ENCODE assay signal across 8 mouse cellular contexts in the genomic region with DNA sequence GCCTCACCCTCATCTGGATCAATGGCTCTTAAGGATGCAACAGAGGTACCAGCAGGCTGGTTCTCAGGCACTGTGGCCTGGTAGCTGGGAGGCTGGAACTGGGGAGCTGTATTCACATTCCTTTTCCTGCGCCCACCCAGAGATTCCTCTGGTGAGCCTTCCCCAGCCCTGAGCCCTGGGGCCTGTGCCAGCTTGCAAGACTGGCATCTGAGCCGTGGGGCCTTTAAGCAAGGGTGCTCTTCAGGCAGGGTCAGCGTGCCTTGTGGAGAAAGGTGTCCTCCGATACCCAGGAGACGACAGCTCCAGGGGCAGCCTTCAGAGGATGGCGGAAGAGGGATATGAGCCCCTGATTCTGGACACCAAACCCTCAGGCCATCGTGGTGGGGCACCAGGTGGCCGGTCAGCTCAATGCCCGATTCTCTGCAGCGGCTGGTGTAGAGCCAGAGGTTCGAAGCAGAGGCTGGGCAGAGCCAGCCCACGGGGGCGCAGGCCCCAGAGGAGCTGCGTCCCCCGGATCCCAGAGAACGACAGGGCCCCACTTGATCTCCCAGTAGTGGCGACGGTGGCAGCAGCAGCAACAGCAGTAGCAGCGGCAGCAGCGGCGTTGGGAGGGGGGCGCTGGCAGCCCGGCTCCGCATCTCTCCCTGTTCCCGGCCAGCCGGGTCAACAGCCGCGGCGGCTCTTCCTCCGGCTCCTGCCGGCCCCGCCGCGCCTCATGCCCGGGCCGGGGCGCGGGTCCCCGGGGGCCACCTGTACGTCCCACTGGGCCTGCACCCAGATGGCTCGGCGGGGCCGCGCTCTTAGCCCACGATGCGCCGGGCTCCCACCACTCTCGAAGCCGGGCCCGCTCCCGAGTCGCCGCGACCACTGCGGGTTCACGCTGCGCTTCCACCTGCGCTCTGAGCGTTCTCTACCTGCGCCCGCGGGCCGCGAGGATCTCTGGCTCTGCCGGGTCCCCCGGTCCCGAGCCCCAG. TPM values are rescaled to one million over a fixed set of nuclear protein-coding genes. Genes with fewer than 3 reads are reported as not detected.
DNase-seq lines count a peak whose midpoint lies in the region; ATAC-seq and TF ChIP-seq lines count a peak whose summit lies in the region.

A gene (minus strand): TSS at position 696 of the 974 bp plus-strand sequence.

- H3K27ac ChIP-seq in liver, adult 2 months (replicated peaks; ENCODE audit: insufficient read depth, low read depth, low read length): no peak within 1 kb of the TSS
- peak within 1 kb of the TSS; percentile 94 for H3K27ac ChIP-seq in forebrain, embryonic 12.5 days
- 0 out of 2 replicates have a peak within 1 kb of the TSS, but pooled peaks have one; percentile 23 for H3K27ac ChIP-seq in intestine, postnatal 0 days (ENCODE audit: low read depth, low read length)
- H3K27ac ChIP-seq in liver, embryonic 16.5 days (ENCODE audit: low read length): no peak within 1 kb of the TSS

- H3K27me3 ChIP-seq in liver, adult 2 months (ENCODE audit: control insufficient read depth, insufficient read depth, low read length): peaks cover 4% of the 10 kb centered on the region; the same call in 1 of the 2 replicates
- peaks cover 14% of the 10 kb centered on the region for H3K27me3 ChIP-seq in forebrain, embryonic 12.5 days
- H3K27me3 ChIP-seq in intestine, postnatal 0 days (replicated peaks; ENCODE audit: control insufficient read depth, insufficient read depth, low read length): no peaks in the 10 kb centered on the region; the same call in 1 of the 2 replicates
- peaks cover 27% of the 10 kb centered on the region for H3K27me3 ChIP-seq in liver, embryonic 16.5 days (ENCODE audit: control insufficient read depth, insufficient read depth, low read depth, low read length)

- H3K36me3 ChIP-seq in liver, adult 2 months (ENCODE audit: control insufficient read depth, insufficient read depth, low read length): no peaks in the 10 kb centered on the region
- peaks cover 29% of the 10 kb centered on the region for H3K36me3 ChIP-seq in forebrain, embryonic 12.5 days (replicated peaks)
- no peaks in the 10 kb centered on the region for H3K36me3 ChIP-seq in intestine, postnatal 0 days (ENCODE audit: control insufficient read depth, insufficient read depth)
- H3K36me3 ChIP-seq in liver, embryonic 16.5 days (ENCODE audit: control insufficient read depth, insufficient read depth): no peaks in the 10 kb centered on the region

- H3K4me1 ChIP-seq in liver, adult 2 months (ENCODE audit: control insufficient read depth, insufficient read depth, low read length): no peaks in the 10 kb centered on the region
- H3K4me1 ChIP-seq in forebrain, embryonic 12.5 days: peaks cover 49% of the 10 kb centered on the region
- peaks cover 7% of the 10 kb centered on the region; the same call in 1 of the 2 replicates for H3K4me1 ChIP-seq in intestine, postnatal 0 days (replicated peaks; ENCODE audit: control insufficient read depth, insufficient read depth, low read length)
- peaks cover 5% of the 10 kb centered on the region for H3K4me1 ChIP-seq in liver, embryonic 16.5 days (ENCODE audit: control insufficient read depth, low read depth, low read length)

- TF ChIP-seq CTCF in liver, adult 2 months (IDR thresholded peaks at IDR 0.05; ENCODE audit: low read depth, low read length): no peak
- TF ChIP-seq CTCF in intestine, postnatal 0 days (IDR thresholded peaks at IDR 0.05; ENCODE audit: low read depth): no peak

- H3K79me2 ChIP-seq in liver, adult 2 months (ENCODE audit: control insufficient read depth, insufficient read depth, low read length): no peaks in the 10 kb centered on the region

- 12% methylated on average over 66 of the region's 67 CpGs for WGBS in liver, adult 2 months
- WGBS in forebrain, embryonic 12.5 days: 4% methylated on average over 65 of the region's 67 CpGs
- WGBS in intestine, postnatal 0 days: 13% methylated on average over 47 of the region's 67 CpGs
- WGBS in liver, embryonic 16.5 days (ENCODE audit: insufficient replicate concordance): 8% methylated on average over 67 of the region's 67 CpGs

- DNase-seq in liver, adult 2 months (ENCODE audit: extremely low read depth, low read depth, low spot score): no peak
- no peak for DNase-seq in liver
- peak; percentile 44 to 66 for DNase-seq in adrenal gland, postnatal 36 days
- peak; percentile 61 for DNase-seq in right cerebral cortex, postnatal 4 days
- DNase-seq in gastrocnemius, adult 8-10 months (ENCODE audit: low spot score in 2 of 2): no peak

- peak; percentile 44 for ATAC-seq in forebrain, embryonic 12.5 days (ENCODE audit: low FRiP score)
- ATAC-seq in intestine, postnatal 0 days: peak; percentile 34
- no peak; the same call in 1 of the 2 replicates for ATAC-seq in liver, embryonic 16.5 days (ENCODE audit: low read depth)

- H3K9me3 ChIP-seq in forebrain, embryonic 12.5 days: peaks cover 24% of the 10 kb centered on the region
- H3K9me3 ChIP-seq in intestine, postnatal 0 days (ENCODE audit: control insufficient read depth): no peaks in the 10 kb centered on the region
- H3K9me3 ChIP-seq in liver, embryonic 16.5 days (replicated peaks; ENCODE audit: control insufficient read depth, low read length): peaks cover 8% of the 10 kb centered on the region; the same call in 1 of the 2 replicates

- peak within 1 kb of the TSS; percentile 62 for H3K4me3 ChIP-seq in liver, adult 2 months (ENCODE audit: insufficient read depth, low read depth, low read length)
- H3K4me3 ChIP-seq in forebrain, embryonic 12.5 days (replicated peaks): peak within 1 kb of the TSS; percentile 96
- peak within 1 kb of the TSS; percentile 53 for H3K4me3 ChIP-seq in intestine, postnatal 0 days (ENCODE audit: low read depth, low read length)
- H3K4me3 ChIP-seq in liver, embryonic 16.5 days (ENCODE audit: low read depth, low read length): peak within 1 kb of the TSS; percentile 62

- no peak for TF ChIP-seq POLR2A in liver, adult 2 months (IDR thresholded peaks at IDR 0.05; ENCODE audit: extremely low read depth, insufficient read depth, low read length)

- peak within 1 kb of the TSS; percentile 75 for H3K9ac ChIP-seq in liver, adult 2 months (ENCODE audit: low read depth, low read length)
- peak within 1 kb of the TSS; percentile 97 for H3K9ac ChIP-seq in forebrain, embryonic 12.5 days
- H3K9ac ChIP-seq in intestine, postnatal 0 days (ENCODE audit: low read depth, low read length): peak within 1 kb of the TSS; percentile 48
- H3K9ac ChIP-seq in liver, embryonic 16.5 days (ENCODE audit: low read depth, low read length): peak within 1 kb of the TSS; percentile 58

- peak within 1 kb of the TSS; percentile 93 for H3K4me2 ChIP-seq in forebrain, embryonic 12.5 days
- H3K4me2 ChIP-seq in intestine, postnatal 0 days (replicated peaks; ENCODE audit: low read depth): peak within 1 kb of the TSS; percentile 100
- H3K4me2 ChIP-seq in liver, embryonic 16.5 days (ENCODE audit: low read depth, low read length): peak within 1 kb of the TSS; percentile 96

RNA-seq across cellular contexts. Expression of the gene that starts here (rescaled TPM):
- 0.18 and 0.47 TPM in 2 replicates for total RNA-seq in liver, adult 2 months (2014; rRNA removed)
- polyA plus RNA-seq in liver, adult 2 months (2012; rRNA removed): 0.60 and 0.61 TPM in 2 replicates
- total RNA-seq in adrenal gland, postnatal 36 days (2021): 1 to 10 TPM; 5.6 to 8.1 TPM
- polyA plus RNA-seq in forebrain, embryonic 12.5 days (2016; fragmentation: Nextera tagmentation; extraction: Ambion mirVana): 60.4 and 61.3 TPM in 2 replicates
- polyA plus RNA-seq in intestine, postnatal 0 days (2015; fragmentation: Nextera tagmentation; extraction: Ambion mirVana): 0.50 and 1.4 TPM in 2 replicates
- polyA plus RNA-seq in liver, embryonic 16.5 days (2015; fragmentation: Nextera tagmentation; extraction: Ambion mirVana): 0.08 and 0.30 TPM in 2 replicates
- 10 to 100 TPM in 2 of 4 experiments, 1 to 10 TPM in 2; 8.9 to 12.5 (median 9.6) TPM for total RNA-seq in gastrocnemius, adult 8-10 months (2022)

Comparison
In these comparisons a context has a peak if more than half of its experiments do, and no peak if none do; other contexts are left out.
1. RNA of the gene that starts here (polyA plus RNA-seq): 60.4 to 61.3 TPM in forebrain, embryonic 12.5 days; 0.60 to 0.61 TPM in liver, adult 2 months, 0.50 to 1.4 TPM in intestine, postnatal 0 days and 0.08 to 0.30 TPM in liver, embryonic 16.5 days; every median in the first group is over 10 times any median in the second.
2. DNase-seq: peak in adrenal gland, postnatal 36 days (2 of 2) and right cerebral cortex, postnatal 4 days (single experiment); none in liver, adult 2 months (single experiment), liver (single experiment) and gastrocnemius, adult 8-10 months (0 of 2).
3. H3K27ac ChIP-seq: peak in forebrain, embryonic 12.5 days (single experiment) and intestine, postnatal 0 days (single experiment); none in liver, adult 2 months (single experiment) and liver, embryonic 16.5 days (single experiment).
4. Peak in every context shown above with its lines, with median percentiles within 50 percentile points of each other: H3K4me3 ChIP-seq, H3K9ac ChIP-seq and H3K4me2 ChIP-seq.